Mouse (Mus musculus) kidney, adult 10 weeks (tissue): ENCODE results near the gene Arhgdig. TPM values are rescaled to one million over a fixed set of nuclear protein-coding genes. Genes with fewer than 3 reads are reported as not detected.

ENCODE experiments used
- polyA plus RNA-seq: library from polyadenylated mRNA; stranded (reverse); fragments of 350-450 nt; fragmentation: Illumina TruSeq; extraction: RNeasy Lipid Tissue Mini Kit (QIAGEN cat#74804); gene quantifications from one replicate; pipeline ENCODE4 v1.2.3, GENCODE M21; 2014; ENCODE audit warnings: low read depth, low replicate concordance

Gene Arhgdig
- not detected for polyA plus RNA-seq

DNA sequence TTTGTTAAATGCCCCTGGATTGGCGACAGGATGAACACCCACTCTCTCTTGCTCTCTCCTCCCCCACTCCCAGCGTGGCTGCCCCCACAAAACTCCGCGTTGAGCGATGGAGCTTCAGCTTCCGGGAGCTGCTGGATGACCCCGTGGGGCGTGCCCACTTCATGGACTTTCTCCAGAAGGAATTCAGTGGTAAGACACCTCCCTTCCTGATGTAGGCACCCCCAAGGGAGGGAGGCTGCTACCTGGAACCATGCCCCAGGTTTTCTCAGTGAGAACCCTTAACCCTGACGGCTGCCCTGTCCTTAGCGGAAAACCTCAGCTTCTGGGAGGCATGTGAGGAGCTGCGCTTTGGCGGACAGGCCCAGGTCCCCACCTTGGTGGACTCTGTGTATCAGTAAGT lies at the start of gene Arhgdig:
Gene Arhgdig, minus strand, starts transcription at position 101 of the 400 bp plus-strand sequence.

GRCm38 (mm10) chr17:26252539-26253251 lies 45.1 kb upstream of the Arhgdig start, which contains the start of gene Luc7l:
Luc7l (plus strand) TSS chr17:26252896.

DNA sequence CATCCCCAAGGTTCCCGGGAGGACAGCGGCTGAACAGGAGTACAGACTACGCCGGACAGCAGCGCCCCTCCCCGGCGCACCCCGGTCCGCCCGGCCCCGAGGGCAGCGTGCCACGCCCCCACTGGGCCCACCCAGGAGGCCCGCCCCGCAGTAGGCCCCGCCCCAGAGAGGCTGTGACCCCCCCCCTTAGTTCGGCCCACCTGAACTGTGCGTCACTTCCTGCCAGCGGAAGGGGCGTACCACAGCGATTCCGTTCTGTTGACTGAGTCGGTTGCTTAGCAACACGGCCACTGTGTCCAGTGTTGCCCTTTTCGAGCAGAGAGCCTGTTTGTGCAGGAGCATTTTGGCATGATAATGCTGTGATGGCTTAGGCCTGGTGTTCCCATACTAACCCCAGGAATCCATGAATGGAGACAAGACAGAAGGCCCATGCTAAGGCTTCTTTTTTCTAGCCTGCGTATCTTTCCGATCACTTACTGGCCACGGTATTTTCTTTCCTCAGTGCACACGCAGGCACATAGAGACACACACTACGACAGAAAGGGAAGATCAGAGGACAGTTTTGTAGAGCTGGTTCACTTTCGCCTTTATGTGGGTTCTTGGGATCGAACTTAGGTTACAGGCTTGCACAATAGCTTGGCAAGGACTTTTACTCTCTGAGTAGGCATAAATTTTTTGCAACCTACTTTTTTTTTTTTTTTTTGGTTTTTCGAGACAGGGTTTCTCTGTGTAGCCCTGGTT lies 36.7 kb upstream of the Arhgdig start, which contains the start of gene Fam234a:
Gene Fam234a, minus strand, starts transcription at position 142 of the 741 bp plus-strand sequence.

GRCm38 (mm10) chr17:26202737-26203136 lies 4.8 kb downstream of the Arhgdig start, which contains the start of gene Rgs11:
Rgs11 (plus strand) TSS chr17:26202951.

DNA sequence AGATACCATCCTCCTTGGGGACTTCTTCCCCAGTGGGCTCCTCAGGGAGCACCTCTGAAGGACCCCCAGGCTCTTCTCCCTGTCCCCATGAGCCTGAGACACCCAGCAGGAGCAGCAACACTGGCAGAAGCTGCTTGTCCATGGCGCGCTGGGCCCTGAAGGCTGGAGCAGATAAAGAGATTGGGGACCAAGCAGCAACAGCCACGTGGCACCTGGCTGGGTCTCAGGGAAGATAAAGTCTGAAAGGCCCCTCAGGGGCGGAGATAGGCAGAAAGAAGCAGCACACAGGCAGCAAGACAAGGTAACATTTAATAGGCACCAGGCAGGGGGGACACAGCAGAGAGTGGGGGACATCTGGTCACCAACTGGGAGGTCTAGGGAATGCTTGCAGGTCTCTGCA lies 8.7 kb downstream of the Arhgdig start, which contains the start of gene Pdia2:
Gene Pdia2, minus strand, starts transcription at position 196 of the 400 bp plus-strand sequence.

Other genes with a start within 250 kb of the Arhgdig start
- 0.69 TPM for gene Capn15, start 222.0 kb downstream of the Arhgdig start, polyA plus RNA-seq
- gene Rab11fip3, start 138.2 kb downstream of the Arhgdig start, polyA plus RNA-seq = 25.0 TPM
- gene Decr2, start 117.4 kb downstream of the Arhgdig start, polyA plus RNA-seq = 51.9 TPM
- 0.85 TPM for gene Nme4, start 112.2 kb downstream of the Arhgdig start, polyA plus RNA-seq
- gene Tmem8, start 94.5 kb downstream of the Arhgdig start, polyA plus RNA-seq = 19.8 TPM
- gene Mrpl28, start 84.3 kb downstream of the Arhgdig start, polyA plus RNA-seq = 10.4 TPM
- 20.0 TPM for gene Axin1, start 69.1 kb downstream of the Arhgdig start, polyA plus RNA-seq
- not detected for gene Pdia2, start 8.7 kb downstream of the Arhgdig start, polyA plus RNA-seq
- 0.53 TPM for gene Rgs11, start 4.8 kb downstream of the Arhgdig start, polyA plus RNA-seq
- gene Fam234a, start 36.5 kb upstream of the Arhgdig start, polyA plus RNA-seq = 30.6 TPM
- gene Luc7l, start 45.1 kb upstream of the Arhgdig start, polyA plus RNA-seq = 35.5 TPM
- 2.2 TPM for gene Neurl1b, start 207.0 kb upstream of the Arhgdig start, polyA plus RNA-seq